Mouse (Mus musculus) olfactory bulb, adult 2 months (tissue): ENCODE results near the gene Fblim1.

ENCODE experiments used
- CTCF ChIP-seq: fragments of 200-500 bp; IDR thresholded peaks from 2 replicates; pipeline ENCODE4 v1.5.1; 2012; ENCODE audit warnings: low read depth, mild to moderate bottlenecking, low read length, moderate library complexity; ENCODE audit not compliant: insufficient read depth
- POLR2A ChIP-seq: fragments of 200-500 bp; IDR thresholded peaks from 2 replicates; pipeline ENCODE4 v1.6.1; 2012; ENCODE audit warnings: mild to moderate bottlenecking, low read depth, low read length, moderate library complexity; ENCODE audit not compliant: insufficient read depth

DNA sequence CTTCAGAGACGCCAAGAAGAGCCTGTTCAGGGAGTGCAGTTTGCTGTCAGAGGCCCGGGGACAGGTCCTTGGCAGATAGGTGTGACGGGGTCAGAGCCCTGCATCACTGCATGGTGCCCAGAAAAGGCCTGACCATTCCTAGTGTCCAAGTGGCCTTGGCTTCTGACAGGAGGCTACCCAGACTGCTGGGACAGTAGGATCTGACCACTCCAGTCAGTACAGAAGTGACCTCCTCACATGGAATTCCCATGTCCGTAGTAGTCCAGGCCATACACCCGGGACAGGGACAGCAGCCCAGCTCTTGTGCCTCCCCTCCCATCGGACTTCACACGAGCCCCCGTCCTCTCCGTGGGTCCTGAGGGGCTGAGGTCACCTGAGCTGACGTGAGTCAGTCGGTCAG is 24.1 kb upstream of the Fblim1 start:
- TF ChIP-seq CTCF, result no peak
- TF ChIP-seq POLR2A, result no peak
